Mouse (Mus musculus): ENCODE results near the gene Nat8.

- TF ChIP-seq CTCF (conservative IDR thresholded peaks at IDR 0.05; ENCODE audit: low read length) (no peak), NANOG (IDR thresholded peaks at IDR 0.05; ENCODE audit: borderline replicate concordance, low read length) (no peak)
Measured at GRCm38 (mm10) chr6:85818338-85818737, 13.5 kb downstream of the Nat8 start.
